Mouse (Mus musculus) kidney, adult 9 months (tissue): Measurements from ENCODE around the gene Ddr2.
A peak's percentile ranks its signal among the peaks of the same experiment; 100 is the strongest.

Experiments used
- DNase-seq: peaks from one replicate; pipeline ENCODE4 v3.0.0; 2022

The Ddr2 gene

DNA sequence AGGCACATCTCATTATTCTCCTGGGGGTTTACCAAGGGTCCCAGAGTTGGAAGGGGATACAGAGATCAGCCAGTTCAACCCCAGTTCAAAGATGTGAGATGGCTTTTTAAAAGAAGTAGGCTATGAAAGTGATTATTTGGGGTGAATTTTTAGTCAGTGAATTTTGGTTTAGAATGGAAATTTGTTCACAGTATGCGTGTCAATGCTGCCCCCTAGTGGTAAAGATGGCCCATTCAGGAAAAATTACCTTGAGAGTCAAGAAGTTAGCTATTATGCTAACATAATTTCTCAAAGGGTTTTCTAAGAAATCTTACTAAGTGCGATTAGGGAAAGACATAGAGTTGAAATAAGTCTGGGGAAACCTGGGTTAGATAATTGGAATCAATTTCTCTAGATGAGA is 171.2 kb downstream of the Ddr2 start:
- peak; percentile 59 for DNase-seq

DNA sequence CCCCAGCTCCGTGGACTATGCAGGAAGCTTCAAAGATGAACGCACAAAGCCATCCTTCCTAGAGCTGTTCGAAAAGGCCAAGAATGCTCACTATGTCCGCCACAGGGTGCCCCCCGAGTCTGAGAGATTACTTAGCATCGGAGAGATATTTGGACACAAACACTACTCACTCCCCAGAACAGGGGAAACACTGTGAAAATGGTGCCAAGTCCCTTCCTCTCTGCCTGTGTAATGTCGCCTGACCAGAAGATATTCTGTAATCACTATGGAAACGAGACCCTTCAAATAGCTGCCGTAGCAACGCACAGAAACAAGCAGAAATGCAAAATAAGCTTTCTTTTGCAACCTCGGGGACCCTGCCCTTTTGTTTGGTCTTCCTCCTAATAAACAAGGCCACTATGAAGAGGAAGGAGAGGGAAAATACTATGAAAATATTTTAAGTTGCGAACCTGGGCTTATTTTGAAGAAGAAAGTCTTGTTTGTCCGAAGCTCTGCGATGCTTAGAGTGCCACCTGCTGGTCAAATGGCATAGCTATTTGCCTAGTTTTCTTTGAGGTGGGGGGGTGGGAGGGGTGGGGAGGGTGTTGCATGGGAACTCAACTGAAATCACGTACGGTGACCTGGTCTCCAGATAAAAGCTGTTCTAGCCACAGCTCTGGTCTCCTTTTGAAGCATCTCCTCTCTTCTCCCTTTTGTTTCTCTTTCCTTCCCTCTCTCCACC is 176.4 kb downstream of the Ddr2 start:
- DNase-seq, result peak; percentile 40

DNA sequence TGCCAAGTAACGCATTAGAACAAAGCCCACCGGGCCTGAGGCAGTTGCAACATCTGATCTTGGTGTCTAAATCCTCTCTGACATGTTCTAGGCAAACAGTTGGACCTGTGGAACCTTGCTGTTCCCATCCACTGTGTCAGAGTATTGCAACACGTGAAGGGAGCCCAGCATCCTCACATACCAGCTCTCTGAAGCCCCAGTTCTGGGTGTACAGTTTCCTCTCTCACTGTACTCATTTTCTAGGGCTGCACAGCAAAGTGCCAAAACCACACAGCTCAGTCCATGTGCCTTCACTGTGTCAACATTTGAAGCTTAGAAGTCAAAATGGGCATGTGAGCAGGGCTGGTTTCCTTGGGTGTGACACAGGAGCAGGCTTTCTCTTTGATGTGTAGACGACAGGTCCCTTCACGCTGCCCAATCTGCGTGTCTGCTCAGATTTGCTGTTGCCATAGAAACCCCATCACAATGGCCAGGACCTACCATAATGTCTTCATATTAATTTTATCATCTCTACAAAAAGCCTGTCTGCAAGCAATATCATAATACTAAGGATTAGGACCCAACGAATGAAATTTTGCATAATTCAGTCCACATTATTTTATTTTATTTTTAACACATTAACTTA is 178.3 kb downstream of the Ddr2 start:
- DNase-seq, result no peak

DNA sequence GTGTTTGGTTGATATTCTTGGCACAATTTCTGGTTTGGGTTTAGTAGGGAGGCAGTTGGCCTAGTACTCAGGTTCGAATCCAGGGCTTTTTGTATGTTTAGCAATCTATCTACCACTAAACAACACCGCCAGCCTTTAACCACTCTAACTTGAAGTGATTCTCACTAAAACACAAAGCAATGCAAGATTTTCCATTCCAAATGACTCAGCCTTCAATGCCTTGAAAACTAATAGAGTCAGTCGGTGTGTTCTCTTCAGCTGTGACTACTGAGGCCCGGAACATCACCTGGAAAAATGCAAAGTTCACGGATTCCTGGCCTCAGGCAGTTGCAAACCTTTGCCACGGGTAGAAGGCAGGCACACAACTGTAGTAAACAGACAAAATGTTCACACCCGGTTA is 178.9 kb downstream of the Ddr2 start:
- no peak for DNase-seq

DNA sequence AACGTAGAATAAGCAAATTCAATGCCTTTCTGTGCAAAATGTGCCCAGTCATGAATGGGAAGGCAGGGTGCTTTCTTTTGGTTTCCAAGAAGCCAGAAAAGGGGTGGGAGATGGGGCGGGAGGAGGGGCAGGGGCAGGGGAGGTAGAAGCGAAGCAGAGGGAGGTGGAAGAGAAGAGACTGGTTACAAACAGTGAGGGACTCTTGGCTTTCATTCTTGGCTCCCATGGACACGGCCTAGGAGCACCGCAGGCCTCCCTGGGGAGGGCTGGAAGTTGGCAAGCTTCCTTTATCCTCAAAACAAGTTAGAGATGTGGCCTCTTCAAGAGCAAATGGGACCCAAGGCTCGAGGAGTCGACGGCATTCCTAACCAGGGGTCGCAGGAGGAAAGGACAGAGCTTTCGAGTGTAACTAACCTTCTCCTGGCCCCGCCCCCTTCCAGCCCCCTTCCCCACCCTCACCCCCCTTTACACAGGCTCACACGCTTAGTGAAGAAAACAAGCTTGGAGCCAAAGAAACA is 182.0 kb downstream of the Ddr2 start, which contains the start of gene Ccdc190:
Gene Ccdc190, plus strand, starts transcription at position 195 of the 518 bp plus-strand sequence.
- peak; percentile 14 for DNase-seq

DNA sequence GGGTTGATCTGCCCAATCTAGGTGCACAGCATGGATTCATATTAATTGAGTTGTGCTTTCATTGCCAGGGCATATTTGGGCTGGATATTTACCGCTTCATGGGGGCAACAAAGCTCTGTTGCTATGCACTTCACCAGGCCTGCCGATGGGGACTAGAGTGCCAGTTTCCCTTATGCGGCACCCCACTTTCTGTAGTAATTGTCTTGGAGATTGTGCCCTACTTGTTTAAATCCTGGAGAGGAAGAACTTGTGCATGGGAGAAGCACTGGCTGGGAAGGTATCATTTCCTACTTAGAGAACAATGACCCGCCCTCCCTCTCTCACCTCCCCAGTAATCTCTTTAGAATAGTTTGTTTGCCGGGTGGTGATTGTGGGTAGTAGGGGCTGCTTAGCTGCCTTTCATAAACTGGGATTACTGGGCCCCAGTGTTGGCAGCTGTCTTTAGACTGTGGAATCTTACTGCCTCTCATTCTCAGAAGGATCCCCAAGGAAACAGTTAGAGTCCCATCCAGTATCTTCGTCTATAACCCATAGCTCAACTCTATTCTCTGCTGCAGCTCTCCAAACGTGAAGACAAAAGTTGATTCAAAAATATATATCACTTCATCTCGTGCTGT is 182.7 kb downstream of the Ddr2 start:
- DNase-seq, result no peak

DNA sequence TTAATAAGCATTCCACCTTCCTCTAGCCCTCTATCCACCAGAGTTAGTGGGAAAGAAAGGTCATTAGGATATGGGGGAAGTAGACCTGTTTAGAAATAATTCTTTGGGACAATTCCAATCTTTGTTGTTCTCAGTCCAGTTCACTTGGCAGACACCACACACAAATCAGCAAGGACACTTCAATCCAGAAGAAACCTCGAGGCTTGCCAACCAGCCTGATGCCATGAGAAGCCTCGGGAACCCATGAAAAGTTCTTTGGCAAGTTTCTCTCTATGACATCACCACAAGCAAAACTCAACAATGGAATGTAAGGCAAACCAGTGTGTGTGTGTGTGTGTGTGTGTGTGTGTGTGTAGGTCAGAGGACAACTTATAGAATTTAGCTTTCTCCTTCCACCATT is 186.0 kb downstream of the Ddr2 start:
- DNase-seq, result no peak
